Mouse (Mus musculus) cerebellum, postnatal 36 days (tissue): ENCODE measurements around the gene Slc39a1.

Source experiments
- DNase-seq, 2 experiments: peaks; one replicate each; pipeline ENCODE4 v3.0.0; 2021 to 2022; ENCODE audit warnings: mixed read lengths in 2 of 2

Slc39a1 gene

GRCm38 (mm10) chr3:90247960-90248745 is at the start of gene Slc39a1:
TSS of gene Slc39a1 (plus strand) at chr3:90248172.
- peak; percentile 89 to 91 for DNase-seq

GRCm38 (mm10) chr3:90202884-90203283 is 45.1 kb upstream of the Slc39a1 start:
- DNase-seq = no peak

- no peak for DNase-seq
Measured at GRCm38 (mm10) chr3:90203619-90204018, 44.4 kb upstream of the Slc39a1 start.

- no peak for DNase-seq
Measured at GRCm38 (mm10) chr3:90204582-90204981, 43.4 kb upstream of the Slc39a1 start.

GRCm38 (mm10) chr3:90208662-90209061 is 39.3 kb upstream of the Slc39a1 start:
- no peak for DNase-seq

- no peak for DNase-seq
Measured at GRCm38 (mm10) chr3:90209908-90210566, 37.9 kb upstream of the Slc39a1 start.

GRCm38 (mm10) chr3:90211475-90212398 is 36.2 kb upstream of the Slc39a1 start:
- DNase-seq = no peak

- DNase-seq = no peak
Measured at GRCm38 (mm10) chr3:90212723-90213122, 35.2 kb upstream of the Slc39a1 start.

- DNase-seq = peak; percentile 81 to 90
Measured at GRCm38 (mm10) chr3:90213377-90213866, 34.5 kb upstream of the Slc39a1 start, which contains the start of the genes Rps27 and Rab13. TSS of gene Rps27 (minus strand) at chr3:90213651. TSS of gene Rab13 (plus strand) at chr3:90213695.

- DNase-seq = peak; percentile 16 to 32
Measured at GRCm38 (mm10) chr3:90213956-90214684, 33.9 kb upstream of the Slc39a1 start.

- DNase-seq = no peak
Measured at GRCm38 (mm10) chr3:90215825-90216380, 32.1 kb upstream of the Slc39a1 start.

- peak; percentile 49 to 67 for DNase-seq
Measured at GRCm38 (mm10) chr3:90220088-90220487, 27.9 kb upstream of the Slc39a1 start.

- DNase-seq = peak; percentile 32 to 41
Measured at GRCm38 (mm10) chr3:90220531-90220951, 27.4 kb upstream of the Slc39a1 start.

GRCm38 (mm10) chr3:90221123-90221522 is 26.8 kb upstream of the Slc39a1 start:
- no peak for DNase-seq

- DNase-seq = no peak
Measured at GRCm38 (mm10) chr3:90222455-90222854, 25.5 kb upstream of the Slc39a1 start.

- no peak for DNase-seq
Measured at GRCm38 (mm10) chr3:90222941-90223340, 25.0 kb upstream of the Slc39a1 start.

GRCm38 (mm10) chr3:90224331-90224730 is 23.6 kb upstream of the Slc39a1 start:
- no peak for DNase-seq

GRCm38 (mm10) chr3:90231075-90231474 is 16.9 kb upstream of the Slc39a1 start:
- DNase-seq = no peak

- DNase-seq = peak; percentile 93 to 94
Measured at GRCm38 (mm10) chr3:90231507-90232333, 16.3 kb upstream of the Slc39a1 start, which contains the start of gene Jtb. TSS of gene Jtb (plus strand) at chr3:90231597.

GRCm38 (mm10) chr3:90241251-90241650 is 6.7 kb upstream of the Slc39a1 start:
- DNase-seq = no peak
